Mouse (Mus musculus) stomach, postnatal 0 days (tissue): ENCODE measurements at regions not wholly inside any gene's neighbourhood (a gene's known extent, or its start where the extent isn't known, plus 50 kb on each side); places are given as distances from the start of the nearest gene placed in this dataset.

Experiments
- CTCF ChIP-seq: IDR thresholded peaks from 2 replicates; pipeline ENCODE4 v1.5.1; 2016; ENCODE audit warnings: antibody characterized with exemption, low read depth, mild to moderate bottlenecking, moderate library complexity
- EP300 ChIP-seq: optimal IDR thresholded peaks from 2 replicates; pipeline ENCODE3; 2016; ENCODE audit warnings: antibody characterized with exemption

DNA sequence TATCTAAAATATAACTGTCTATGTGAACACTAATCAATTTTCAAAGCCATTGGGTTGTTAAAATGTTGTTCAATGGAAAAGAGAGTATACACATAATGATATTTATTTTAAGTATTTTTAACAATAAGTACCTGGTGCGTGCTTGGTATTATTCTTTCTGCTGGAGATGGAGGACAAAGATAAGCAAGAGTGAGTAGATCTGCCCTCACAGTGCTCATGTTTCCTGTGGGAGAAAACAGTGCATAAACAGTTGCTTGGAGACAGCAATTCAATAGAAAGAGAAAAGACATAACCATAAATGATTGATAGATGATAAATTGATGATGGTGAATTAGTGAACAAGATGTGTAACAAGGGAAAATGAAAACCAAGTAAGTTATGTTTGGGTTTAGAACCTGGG, 384.4 kb upstream of the Cblb start:
- no peak for TF ChIP-seq CTCF
- no peak for TF ChIP-seq EP300
